Mouse (Mus musculus) retina, embryonic 14.5 days (tissue): Measurements from ENCODE around the gene Timm13.

ENCODE experiments used
- DNase-seq: peaks from one replicate; pipeline ENCODE4 v3.0.0-alpha.2; 2015; ENCODE audit warnings: low spot score

The Timm13 gene

GRCm38 (mm10) chr10:80932700-80933420 is 32.1 kb upstream of the Timm13 start:
- no peak for DNase-seq

- no peak for DNase-seq
Observed at GRCm38 (mm10) chr10:80932206-80932605, 31.4 kb upstream of the Timm13 start.

- DNase-seq, result no peak
Observed at GRCm38 (mm10) chr10:80931695-80932094, 30.9 kb upstream of the Timm13 start.

GRCm38 (mm10) chr10:80931153-80931671 is 30.4 kb upstream of the Timm13 start:
- DNase-seq, result no peak

GRCm38 (mm10) chr10:80930361-80931152 is 29.8 kb upstream of the Timm13 start:
- no peak for DNase-seq

- DNase-seq, result peak; percentile 99
Observed at GRCm38 (mm10) chr10:80929299-80930226, 28.8 kb upstream of the Timm13 start, which contains the start of gene Gadd45b. Gadd45b (plus strand) TSS chr10:80930073.

GRCm38 (mm10) chr10:80928586-80929298 is 28.0 kb upstream of the Timm13 start:
- peak; percentile 87 for DNase-seq

- DNase-seq, result no peak
Observed at GRCm38 (mm10) chr10:80925472-80925871, 24.7 kb upstream of the Timm13 start.

GRCm38 (mm10) chr10:80921923-80922322 is 21.2 kb upstream of the Timm13 start:
- DNase-seq, result peak; percentile 55

- DNase-seq, result peak; percentile 84
Observed at GRCm38 (mm10) chr10:80917779-80918434, 17.1 kb upstream of the Timm13 start, which contains the start of gene Lmnb2. Lmnb2 (minus strand) TSS chr10:80918245.

GRCm38 (mm10) chr10:80917336-80917778 is 16.6 kb upstream of the Timm13 start:
- DNase-seq, result no peak

- DNase-seq, result no peak
Observed at GRCm38 (mm10) chr10:80915736-80916135, 15.0 kb upstream of the Timm13 start.

- no peak for DNase-seq
Observed at GRCm38 (mm10) chr10:80915260-80915659, 14.5 kb upstream of the Timm13 start.

- no peak for DNase-seq
Observed at GRCm38 (mm10) chr10:80914253-80914656, 13.5 kb upstream of the Timm13 start.

GRCm38 (mm10) chr10:80913364-80914011 is 12.7 kb upstream of the Timm13 start:
- DNase-seq, result no peak

GRCm38 (mm10) chr10:80911891-80912290 is 11.1 kb upstream of the Timm13 start:
- no peak for DNase-seq

GRCm38 (mm10) chr10:80911354-80911753 is 10.6 kb upstream of the Timm13 start:
- no peak for DNase-seq

- no peak for DNase-seq
Observed at GRCm38 (mm10) chr10:80909375-80910162, 8.8 kb upstream of the Timm13 start.

- DNase-seq, result no peak
Observed at GRCm38 (mm10) chr10:80904709-80905108, 3.9 kb upstream of the Timm13 start.
